Mouse (Mus musculus) small intestine, adult 2 months (tissue): ENCODE measurements around the gene Slit1.

Experiments used
- CTCF ChIP-seq: fragments of 200-500 bp; IDR thresholded peaks from 2 replicates; pipeline ENCODE4 v1.5.1; 2012; ENCODE audit warnings: low read depth, mild to moderate bottlenecking, control low read depth, inconsistent platforms, low read length, moderate library complexity, mixed read lengths; ENCODE audit not compliant: insufficient replicate concordance, insufficient read length; ENCODE audit errors: extremely low read depth
- POLR2A ChIP-seq: fragments of 200-500 bp; IDR thresholded peaks from 2 replicates; pipeline ENCODE4 v1.6.1; 2012; ENCODE audit warnings: low read depth, mild to moderate bottlenecking, control low read depth, inconsistent platforms, low read length, moderate library complexity

- TF ChIP-seq CTCF (no peak), POLR2A (no peak)
Measured at GRCm38 (mm10) chr19:41634099-41634498, 109.4 kb downstream of the Slit1 start.
